Mouse (Mus musculus) thymus, postnatal 36 days (tissue): ENCODE measurements around the gene Gm10840.

Experiments used
- DNase-seq, 2 experiments: peaks; one replicate each; pipeline ENCODE4 v3.0.0; 2022; ENCODE audit warnings: mixed read lengths in 2 of 2

Gm10840 gene

GRCm38 (mm10) chr11:106159921-106160840 lies 469 bp upstream of the Gm10840 start:
- peak; percentile 92 to 95 for DNase-seq

GRCm38 (mm10) chr11:106162237-106162636 lies 1.6 kb downstream of the Gm10840 start:
- no peak for DNase-seq

GRCm38 (mm10) chr11:106163546-106163945 lies 2.9 kb downstream of the Gm10840 start:
- DNase-seq = no peak

- DNase-seq = no peak
Observed at GRCm38 (mm10) chr11:106164601-106165180, 4.0 kb downstream of the Gm10840 start.

DNA sequence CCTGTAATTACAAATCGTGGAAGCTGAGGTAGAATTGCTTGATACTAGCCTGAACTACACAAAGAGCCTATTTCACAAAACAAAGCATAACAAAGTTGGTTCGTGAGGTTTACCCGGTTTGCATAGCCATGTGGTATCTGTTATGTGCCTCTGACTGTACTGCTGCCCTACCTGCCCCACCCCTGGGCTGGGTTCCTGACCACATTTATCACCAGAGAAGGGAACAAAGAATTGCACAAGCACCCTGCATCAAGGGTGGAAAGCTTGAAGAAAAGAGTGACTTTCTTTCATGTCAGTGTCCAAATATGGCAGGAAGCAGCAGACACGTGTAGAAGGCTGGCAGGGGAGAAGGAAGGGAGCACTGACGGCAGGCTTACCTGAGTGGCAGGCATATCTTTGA lies 6.8 kb downstream of the Gm10840 start:
- DNase-seq = peak; percentile 66 to 76

DNA sequence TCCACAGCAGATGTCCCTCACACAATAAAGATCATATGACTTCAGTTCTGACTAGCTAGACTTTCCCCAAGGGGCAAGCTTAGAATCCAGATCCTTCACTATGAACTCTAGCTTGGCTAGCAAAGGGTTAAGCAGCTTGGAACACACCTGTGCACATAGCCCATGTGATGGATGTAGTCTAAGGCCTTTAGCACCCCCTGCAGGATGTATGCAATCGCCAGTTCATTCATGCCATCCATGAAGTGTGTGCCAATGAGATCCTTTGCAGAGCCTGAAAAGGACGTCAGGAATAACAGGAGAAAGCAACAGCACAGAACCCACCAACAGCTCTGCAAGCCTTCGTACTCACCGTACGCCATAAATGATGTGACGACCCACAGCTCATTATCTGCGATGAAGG lies 10.2 kb downstream of the Gm10840 start:
- DNase-seq = peak; percentile 74 to 79

DNA sequence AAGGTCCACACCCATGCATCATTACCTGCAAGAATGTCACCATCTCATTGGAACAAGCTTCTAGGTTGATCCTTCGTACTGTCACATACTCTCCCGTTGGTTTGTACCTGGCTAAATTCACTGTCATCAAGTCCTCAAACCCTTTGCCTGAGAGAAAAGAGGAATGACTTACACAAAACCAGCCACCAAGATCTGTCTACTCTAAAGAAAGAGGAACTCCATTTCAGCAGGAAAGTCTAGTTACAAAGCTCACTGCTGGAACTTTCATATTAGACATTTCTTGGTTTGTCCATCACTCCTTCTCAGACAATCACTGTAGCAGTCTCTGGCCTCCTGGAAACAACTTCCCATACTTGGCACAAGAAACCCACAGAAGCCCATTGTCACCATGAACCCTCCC lies 12.6 kb downstream of the Gm10840 start:
- no peak for DNase-seq

- no peak for DNase-seq
Observed at GRCm38 (mm10) chr11:106174372-106174771, 13.7 kb downstream of the Gm10840 start.

DNA sequence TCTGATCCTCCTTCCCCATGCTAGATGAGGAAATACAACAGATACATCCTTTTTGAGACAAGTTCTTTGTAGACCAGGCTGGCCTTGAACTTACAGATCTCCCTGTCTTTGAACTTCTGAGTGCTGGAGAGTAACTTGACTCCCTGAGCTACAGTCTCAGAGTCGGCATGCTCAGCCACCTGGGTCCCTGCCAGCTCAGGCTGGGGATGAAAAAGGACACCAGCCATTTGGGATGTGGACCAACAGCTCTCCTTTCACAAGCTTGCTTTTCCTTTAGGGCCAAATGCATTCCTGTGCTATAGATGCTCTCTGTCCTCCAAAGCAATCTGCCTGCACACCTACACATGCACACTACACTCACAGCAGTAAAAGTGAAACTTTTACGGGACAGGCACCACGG lies 14.4 kb downstream of the Gm10840 start:
- DNase-seq = no peak

DNA sequence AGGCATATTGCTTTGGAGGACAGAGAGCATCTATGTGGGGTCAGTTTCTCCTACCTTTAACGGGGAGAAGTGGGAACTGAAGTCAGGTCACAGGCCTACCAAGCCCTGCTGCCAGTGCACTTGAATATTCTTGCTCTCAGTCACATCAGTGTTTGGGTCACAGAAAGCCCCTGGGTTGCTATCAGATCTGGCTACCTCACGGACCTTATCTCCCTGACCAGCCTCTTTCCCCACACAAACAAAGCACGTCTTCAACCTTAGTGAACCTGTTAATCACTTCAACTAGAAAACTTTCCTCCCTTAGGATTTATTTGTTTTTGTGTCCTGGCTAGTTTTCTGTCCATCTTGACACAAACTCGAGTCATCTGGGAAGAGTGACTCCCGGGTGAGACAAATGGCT lies 15.7 kb downstream of the Gm10840 start:
- DNase-seq = no peak

DNA sequence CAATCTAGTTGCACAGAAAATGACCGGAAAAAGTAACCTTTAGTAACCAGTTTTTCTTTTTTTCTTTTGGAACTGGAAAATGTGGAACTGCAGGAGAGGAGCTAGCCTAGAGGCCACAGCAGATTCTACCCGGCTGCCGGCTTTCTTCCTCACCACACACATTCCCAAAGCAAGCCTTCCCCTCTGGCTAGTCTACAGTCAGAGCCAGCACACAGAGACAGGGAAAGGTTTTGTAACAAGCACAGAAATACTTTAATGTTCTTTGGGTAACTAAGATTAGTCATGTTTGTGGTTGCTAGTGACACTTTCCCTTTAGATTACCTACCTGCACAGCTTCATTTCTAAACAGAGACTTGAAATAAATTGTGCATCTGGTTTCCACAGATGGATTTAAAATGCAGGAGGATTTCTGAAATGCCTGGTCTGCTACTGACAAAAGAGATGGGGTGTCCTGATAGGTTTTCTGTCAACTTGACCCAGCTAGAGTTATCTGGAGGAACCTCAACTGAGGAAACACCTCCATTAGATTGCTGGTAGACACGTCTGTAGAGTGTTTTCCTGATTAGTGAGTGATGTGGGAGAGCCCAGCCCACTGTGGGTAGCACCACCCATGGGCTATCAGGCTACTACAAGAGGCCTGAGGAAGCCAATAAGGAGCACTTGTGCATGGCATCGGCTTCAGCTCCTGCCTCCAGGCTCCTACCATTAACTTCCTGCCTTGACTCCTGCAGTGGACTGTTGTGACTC lies 17.6 kb downstream of the Gm10840 start:
- DNase-seq = no peak

- DNase-seq = no peak
Observed at GRCm38 (mm10) chr11:106179711-106180448, 19.2 kb downstream of the Gm10840 start.

DNA sequence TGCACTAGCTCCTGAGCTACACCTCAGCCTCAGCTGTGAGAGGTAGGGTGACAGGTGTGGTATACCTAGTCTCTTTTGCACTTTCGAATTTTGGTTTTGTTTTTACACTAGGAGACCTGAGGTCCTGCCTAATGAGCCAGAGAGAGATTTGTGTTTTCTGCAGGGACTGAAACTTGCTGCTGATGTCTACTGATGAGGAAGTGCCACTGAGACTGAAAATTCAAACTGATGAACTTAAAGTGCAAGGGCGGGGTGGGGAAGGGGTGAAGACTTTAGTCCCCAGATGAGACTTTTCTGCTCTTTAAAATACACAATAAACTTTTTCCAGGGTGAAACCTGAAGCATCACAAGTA lies 19.8 kb downstream of the Gm10840 start:
- DNase-seq = no peak

DNA sequence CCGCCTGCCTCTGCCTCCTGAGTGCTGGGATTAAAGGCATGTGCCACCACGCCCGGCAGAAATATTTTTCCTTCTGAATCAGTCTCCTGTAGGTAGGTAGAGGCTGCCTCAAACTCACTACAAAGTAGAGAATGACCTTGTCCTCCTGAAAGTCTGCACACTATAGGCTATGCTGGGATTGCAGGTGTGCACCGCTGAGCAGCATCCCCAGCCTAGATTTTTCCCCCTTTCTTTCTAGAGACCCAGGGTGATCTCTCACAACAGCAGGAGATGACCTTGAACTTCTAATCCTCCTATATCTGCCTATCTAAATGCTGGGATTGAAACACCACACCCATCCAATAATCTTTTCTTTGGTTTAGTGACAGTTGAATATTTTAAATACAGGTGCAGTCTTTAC lies 26.7 kb downstream of the Gm10840 start:
- DNase-seq = no peak

- DNase-seq = no peak
Observed at GRCm38 (mm10) chr11:106191716-106192115, 31.1 kb downstream of the Gm10840 start.

DNA sequence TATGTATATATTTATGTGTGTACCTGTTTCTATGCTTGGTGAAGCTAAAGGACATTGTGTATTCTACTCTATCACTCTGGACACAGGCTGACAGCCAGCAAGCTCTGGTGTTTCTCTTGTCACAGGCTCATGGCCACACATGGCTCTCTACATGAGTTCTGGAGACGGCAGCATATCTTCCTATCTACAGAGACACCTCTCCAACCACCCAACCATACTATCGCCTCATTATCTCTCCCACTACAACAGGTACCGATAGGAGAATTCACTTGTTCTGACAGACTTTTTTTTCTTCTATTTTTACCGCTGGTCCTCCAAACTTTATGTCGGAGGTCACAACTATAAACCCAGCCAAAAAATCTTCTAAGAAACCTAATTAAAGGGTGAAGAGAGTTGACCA lies 31.6 kb downstream of the Gm10840 start:
- DNase-seq = no peak

GRCm38 (mm10) chr11:106192657-106193370 lies 32.2 kb downstream of the Gm10840 start:
- DNase-seq = no peak

GRCm38 (mm10) chr11:106193371-106194154 lies 32.9 kb downstream of the Gm10840 start:
- DNase-seq = peak; percentile 97 to 98

DNA sequence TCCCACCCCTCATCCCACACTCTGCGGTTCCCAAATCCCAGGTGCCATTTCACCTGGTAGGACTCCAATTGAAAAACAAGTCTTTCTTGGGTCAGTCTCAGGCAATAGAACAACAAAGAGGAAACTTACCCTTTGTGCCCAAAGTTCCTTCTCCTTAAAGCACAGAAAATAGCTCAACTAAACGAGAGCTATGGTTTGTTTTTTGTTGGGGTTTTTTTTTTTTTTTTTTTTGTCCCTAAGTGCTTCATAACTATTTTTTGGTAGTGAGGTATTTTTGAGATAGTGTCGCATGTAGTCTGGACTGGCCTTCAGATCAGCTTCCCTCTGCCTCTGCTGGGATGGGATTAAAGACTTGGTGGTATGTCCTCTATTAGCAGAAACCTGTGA lies 33.5 kb downstream of the Gm10840 start:
- no peak for DNase-seq

DNA sequence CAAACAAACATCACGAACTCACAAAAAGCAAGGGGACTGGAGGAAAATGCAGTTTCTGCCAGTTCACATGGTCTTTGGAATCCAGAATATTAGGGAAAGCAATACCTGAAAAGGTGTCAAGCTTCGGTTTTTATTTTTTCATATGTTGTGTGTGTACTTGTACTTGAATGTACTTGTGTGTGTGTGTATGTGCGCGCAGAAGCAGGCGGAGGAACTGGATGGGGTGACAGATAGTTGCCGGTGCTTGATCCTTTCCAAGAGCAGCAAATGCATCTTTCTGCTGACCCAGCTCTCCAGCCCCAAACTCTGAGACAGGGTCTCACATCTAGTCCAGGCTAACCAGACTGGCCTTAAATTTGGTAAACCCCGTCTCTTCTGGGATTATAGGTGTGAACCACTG lies 34.2 kb downstream of the Gm10840 start:
- no peak for DNase-seq

GRCm38 (mm10) chr11:106195341-106195740 lies 34.7 kb downstream of the Gm10840 start:
- DNase-seq = no peak

DNA sequence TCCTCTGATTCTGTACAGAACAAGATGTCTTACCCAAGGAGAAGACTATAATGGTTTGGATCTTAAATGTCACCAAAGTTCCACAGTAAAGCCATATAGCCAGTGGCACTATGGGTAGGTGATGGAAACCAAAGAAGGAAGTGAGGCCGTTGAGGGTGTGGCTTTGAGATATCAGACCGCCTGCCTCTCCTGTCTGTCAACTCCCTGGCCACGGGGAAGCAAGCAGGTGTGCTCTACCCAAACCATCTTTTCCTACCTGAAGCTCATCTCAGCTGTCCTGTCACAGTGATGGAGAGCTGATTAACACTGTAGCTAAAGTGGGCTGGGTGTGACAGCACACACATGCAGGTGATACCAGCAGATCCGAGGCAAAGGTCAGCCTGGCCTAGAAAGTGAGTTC lies 37.6 kb downstream of the Gm10840 start:
- no peak for DNase-seq
